Mouse (Mus musculus) forebrain, embryonic 12.5 days (tissue): ENCODE measurements around the gene 2010111I01Rik. TPM values are rescaled to one million over a fixed set of nuclear protein-coding genes. Genes with fewer than 3 reads are reported as not detected.
"Not testable (repeated sequence)": the region's sequence is repeated elsewhere in the genome, so short reads cannot be mapped to it uniquely, and the experiment has no call there.

ENCODE experiments used
- ATAC-seq: fragments of 200-750 bp; cut with Nextera tagmentation; 2 replicates; pipeline ENCODE4 v1.8.0; 2017; ENCODE audit warnings: moderate TSS enrichment; ENCODE audit not compliant: low FRiP score
- H3K27ac ChIP-seq: fragments of 300-500 bp; sonication (generic); 2 replicates; pipeline ENCODE4 v1.5.1; 2016; ENCODE audit warnings: mild to moderate bottlenecking
- H3K27me3 ChIP-seq: fragments of 300-500 bp; sonication (generic); 2 replicates; pipeline ENCODE4 v1.6.1; 2016; ENCODE audit warnings: mild to moderate bottlenecking
- H3K36me3 ChIP-seq: fragments of 300-500 bp; sonication (generic); replicated peaks from 2 replicates; pipeline ENCODE4 v1.6.1; 2016; ENCODE audit warnings: mild to moderate bottlenecking
- H3K4me1 ChIP-seq: fragments of 300-500 bp; sonication (generic); 2 replicates; pipeline ENCODE4 v1.6.1; 2016
- H3K4me2 ChIP-seq: fragments of 300-500 bp; sonication (generic); 2 replicates; pipeline ENCODE4 v1.6.1; 2016; ENCODE audit warnings: mild to moderate bottlenecking, moderate library complexity
- H3K4me3 ChIP-seq: fragments of 300-500 bp; sonication (generic); replicated peaks from 2 replicates; pipeline ENCODE4 v1.5.1; 2016; ENCODE audit warnings: mild to moderate bottlenecking
- H3K9ac ChIP-seq: fragments of 300-500 bp; sonication (generic); 2 replicates; pipeline ENCODE4 v1.6.1; 2016; ENCODE audit warnings: mild to moderate bottlenecking
- H3K9me3 ChIP-seq: fragments of 300-500 bp; sonication (generic); 2 replicates; pipeline ENCODE4 v1.6.1; 2016
- WGBS: fragments of 180-500 bp; shearing (Covaris S2); methylation state at CpG from one replicate; pipeline ENCODE4 v1.1.7; 2016; 5-methylcytosine and 5-hydroxymethylcytosine counted together
- polyA plus RNA-seq: library from polyadenylated mRNA; unstranded; fragments of >200 nt; fragmentation: Nextera tagmentation; extraction: Ambion mirVana; gene quantifications from 2 replicates; pipeline ENCODE4 v1.2.1, GENCODE M21; 2016

2010111I01Rik gene
- polyA plus RNA-seq, 1 experiment from 2014 or later = 34.3 TPM

DNA sequence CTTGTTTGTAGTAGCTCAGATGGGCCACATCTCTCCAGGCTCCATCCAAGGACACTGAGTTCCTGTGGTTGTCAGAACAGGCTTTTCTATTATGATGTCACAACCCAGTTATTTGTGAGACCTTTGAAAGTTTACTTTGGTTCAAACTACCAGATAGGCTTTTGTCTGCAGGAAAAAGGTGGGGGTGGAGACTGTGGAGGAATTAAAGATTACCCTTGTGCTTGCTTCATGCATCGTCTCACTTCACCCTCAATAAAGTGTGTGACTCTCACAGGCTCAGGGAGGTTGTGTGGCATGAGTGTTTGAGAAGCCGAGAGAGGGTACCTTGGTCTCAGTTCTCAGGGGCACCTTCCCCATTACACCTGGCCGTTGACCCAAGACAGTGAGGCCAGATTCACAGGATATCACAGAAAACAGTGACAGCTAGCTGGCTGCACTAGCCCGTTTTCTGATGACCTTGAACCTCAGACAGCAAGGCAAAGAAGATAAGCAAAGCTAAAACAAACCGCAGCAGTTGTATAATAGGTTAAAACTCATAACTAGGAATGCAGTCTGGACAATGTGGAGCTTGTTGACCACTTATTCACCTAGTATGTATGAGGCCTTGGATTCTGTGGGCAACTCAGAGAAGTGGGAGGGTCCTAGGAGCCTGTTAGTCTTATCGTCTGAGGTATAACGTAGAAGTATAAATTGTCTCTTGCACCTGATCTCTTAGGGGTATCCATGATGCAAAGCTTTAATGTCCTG is 266.4 kb downstream of the 2010111I01Rik start:
- Histone ChIP-seq H3K4me3 (no peak overlapping the region), H3K36me3 (no peaks in the 10 kb centered on the region), H3K27ac (no peak overlapping the region), H3K4me2 (no peak overlapping the region), H3K9me3 (no peaks in the 10 kb centered on the region), H3K27me3 (no peaks in the 10 kb centered on the region), H3K4me1 (peaks cover 9% of the 10 kb centered on the region; the same call in 1 of the 2 replicates), H3K9ac (no peak overlapping the region)
- no peak for ATAC-seq
- 79% methylated on average over 7 of the region's 7 CpGs for WGBS

DNA sequence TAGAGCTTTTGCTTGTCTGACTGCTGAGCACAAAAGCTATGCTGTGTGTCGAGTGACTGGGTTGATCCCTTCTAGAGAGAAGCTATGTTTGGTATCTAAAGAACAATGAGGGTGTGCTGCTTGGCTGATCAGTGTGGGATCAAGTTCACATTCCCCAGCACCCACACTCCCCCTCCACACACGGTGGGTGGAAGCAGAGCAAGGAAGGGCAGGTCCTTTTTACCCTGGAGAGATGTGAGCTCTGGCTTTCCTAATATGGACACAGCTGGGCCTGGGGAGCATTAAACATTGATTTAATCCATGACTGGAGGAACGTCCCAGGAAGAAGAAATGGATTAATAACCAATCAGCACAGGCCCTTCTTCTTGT is 267.0 kb downstream of the 2010111I01Rik start:
- H3K36me3 ChIP-seq = no peaks in the 10 kb centered on the region
- 26% methylated on average over 3 of the region's 3 CpGs for WGBS

GRCm38 (mm10) chr13:63232558-63232957 is 267.9 kb downstream of the 2010111I01Rik start:
- 71% methylated on average over 2 of the region's 2 CpGs for WGBS
- no peak overlapping the region for H3K27ac ChIP-seq
- H3K4me1 ChIP-seq = peaks cover 9% of the 10 kb centered on the region; the same call in 1 of the 2 replicates
- H3K4me3 ChIP-seq = no peak overlapping the region
- no peaks in the 10 kb centered on the region for H3K36me3 ChIP-seq
- no peak for ATAC-seq
- no peak overlapping the region for H3K4me2 ChIP-seq
- H3K27me3 ChIP-seq = no peaks in the 10 kb centered on the region
- H3K9me3 ChIP-seq = no peaks in the 10 kb centered on the region
- H3K9ac ChIP-seq = no peak overlapping the region

More for the DNA sequence above, 267.0 kb downstream of the 2010111I01Rik start:
- ATAC-seq = no peak
- Histone ChIP-seq H3K9me3 (no peaks in the 10 kb centered on the region), H3K27ac (no peak overlapping the region), H3K4me2 (no peak overlapping the region), H3K4me3 (no peak overlapping the region), H3K9ac (no peak overlapping the region), H3K4me1 (peaks cover 9% of the 10 kb centered on the region; the same call in 1 of the 2 replicates), H3K27me3 (no peaks in the 10 kb centered on the region)

- H3K27ac ChIP-seq, H3K36me3 ChIP-seq, H3K4me2 ChIP-seq, H3K27me3 ChIP-seq, ATAC-seq, H3K9me3 ChIP-seq, H3K4me3 ChIP-seq, H3K9ac ChIP-seq: not testable (repeated sequence)
- H3K4me1 ChIP-seq = peaks cover 16% of the 10 kb centered on the region
Observed at GRCm38 (mm10) chr13:63234520-63234919, 269.8 kb downstream of the 2010111I01Rik start.

- H3K4me3 ChIP-seq = no peak overlapping the region
- H3K27me3 ChIP-seq = no peaks in the 10 kb centered on the region
- no peaks in the 10 kb centered on the region for H3K36me3 ChIP-seq
- no peak overlapping the region for H3K27ac ChIP-seq
- H3K9ac ChIP-seq = no peak overlapping the region
- no peaks in the 10 kb centered on the region for H3K9me3 ChIP-seq
- WGBS = 83% methylated on average over 3 of the region's 3 CpGs
- no peak overlapping the region for H3K4me2 ChIP-seq
- ATAC-seq = no peak
- peaks cover 21% of the 10 kb centered on the region for H3K4me1 ChIP-seq
Observed at GRCm38 (mm10) chr13:63235551-63235950, 270.9 kb downstream of the 2010111I01Rik start.

DNA sequence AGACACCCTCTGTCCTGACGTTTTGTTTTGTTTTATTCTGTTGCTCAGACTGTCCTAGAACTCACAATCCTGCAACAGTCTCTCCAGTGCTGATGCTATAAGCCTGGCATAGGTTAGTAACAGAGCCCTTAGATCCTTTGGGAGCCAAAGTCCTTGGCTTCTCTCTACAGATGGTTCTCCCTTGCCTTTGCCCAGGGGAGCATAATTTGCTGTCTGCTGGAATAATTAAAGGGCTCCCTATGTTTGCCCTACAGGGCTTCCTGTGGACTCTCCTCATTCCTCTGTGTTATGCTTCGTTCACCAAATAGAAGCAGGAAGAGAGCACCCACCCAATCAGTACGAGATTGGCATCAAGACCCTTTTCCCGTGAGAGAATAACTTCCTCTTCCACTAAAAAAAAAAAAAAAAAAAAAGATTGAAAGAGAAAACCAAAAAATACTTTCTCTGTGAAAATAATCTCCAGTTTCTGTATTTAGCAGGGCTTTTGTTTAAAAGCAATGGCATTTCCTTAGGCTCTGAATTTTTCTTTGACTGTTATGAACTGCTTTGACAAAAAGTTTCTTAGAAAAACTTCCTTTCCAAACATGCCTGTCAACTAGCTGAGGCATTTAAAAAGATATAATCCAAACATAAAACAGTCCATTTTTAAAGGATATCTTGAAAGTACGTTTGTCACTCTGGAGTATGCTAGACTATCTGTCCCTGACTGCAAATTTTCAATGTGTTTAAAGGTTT is 271.6 kb downstream of the 2010111I01Rik start:
- Histone ChIP-seq H3K36me3 (no peaks in the 10 kb centered on the region), H3K27me3 (no peaks in the 10 kb centered on the region), H3K27ac (no peak overlapping the region), H3K4me2 (no peak overlapping the region), H3K9me3 (no peaks in the 10 kb centered on the region), H3K4me3 (no peak overlapping the region), H3K4me1 (peaks cover 25% of the 10 kb centered on the region), H3K9ac (no peak overlapping the region)
- ATAC-seq = no peak
- WGBS = 69% methylated on average over 5 of the region's 5 CpGs

GRCm38 (mm10) chr13:63238045-63238444 is 273.4 kb downstream of the 2010111I01Rik start:
- Histone ChIP-seq H3K4me1 (peaks cover 18% of the 10 kb centered on the region), H3K9ac (no peak overlapping the region), H3K9me3 (no peaks in the 10 kb centered on the region), H3K36me3 (no peaks in the 10 kb centered on the region), H3K27me3 (0 out of 2 replicates have a peak, but pooled peaks cover 3% of the 10 kb centered on the region), H3K27ac (no peak overlapping the region), H3K4me3 (no peak overlapping the region), H3K4me2 (no peak overlapping the region)
- ATAC-seq = no peak
- 93% methylated on average over 7 of the region's 7 CpGs for WGBS

GRCm38 (mm10) chr13:63239301-63239804 is 274.7 kb downstream of the 2010111I01Rik start:
- peak overlapping the region; percentile 51 for H3K27ac ChIP-seq
- H3K4me2 ChIP-seq = peak overlapping the region; percentile 87
- WGBS = 3% methylated on average over 11 of the region's 11 CpGs
- H3K9ac ChIP-seq = peak overlapping the region; percentile 66
- peak; percentile 71; the same call in 1 of the 2 replicates for ATAC-seq
- 0 out of 2 replicates have a peak, but pooled peaks cover 3% of the 10 kb centered on the region for H3K27me3 ChIP-seq
- H3K9me3 ChIP-seq = no peaks in the 10 kb centered on the region
- H3K4me1 ChIP-seq = peaks cover 26% of the 10 kb centered on the region
- peak overlapping the region; percentile 59 for H3K4me3 ChIP-seq
- no peaks in the 10 kb centered on the region for H3K36me3 ChIP-seq

DNA sequence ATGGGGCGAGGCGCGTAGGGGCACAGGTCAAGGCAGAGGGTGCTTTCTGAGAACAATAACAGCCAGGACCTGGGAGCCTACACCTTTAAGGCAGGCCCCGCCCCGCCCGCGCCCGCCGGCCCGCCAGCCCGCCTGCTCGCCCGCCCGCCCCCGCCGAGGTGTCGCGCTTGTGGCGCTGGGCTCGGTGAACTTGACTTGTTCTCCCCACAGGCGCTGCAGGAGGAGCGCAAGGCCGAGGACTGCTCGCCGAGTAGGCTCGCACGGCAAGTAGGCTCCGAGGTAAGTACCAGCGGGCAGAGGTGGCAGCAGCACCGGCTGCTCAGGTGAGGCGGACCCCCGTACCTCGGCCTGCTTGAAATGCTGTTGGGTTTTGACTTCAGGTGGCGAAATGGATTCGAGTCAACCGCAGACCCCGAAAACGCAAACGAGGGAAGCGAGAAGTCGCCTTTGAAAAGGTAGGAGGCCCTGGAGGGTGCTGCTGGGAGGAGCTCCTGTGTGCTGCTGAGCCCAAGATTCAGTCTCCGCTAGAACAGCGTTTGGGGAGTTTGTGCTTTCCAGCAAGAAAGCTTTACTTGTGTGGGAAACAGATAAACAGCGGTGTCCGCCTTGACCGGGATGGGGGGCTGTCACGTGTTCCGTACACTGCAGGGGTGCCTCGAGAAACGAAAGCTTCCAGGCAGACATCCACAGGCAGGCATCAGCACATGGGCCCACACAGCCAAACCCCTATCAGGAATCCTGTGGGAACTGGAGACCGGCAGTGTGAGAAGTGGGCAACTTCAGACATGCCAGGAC is 275.4 kb downstream of the 2010111I01Rik start:
- Histone ChIP-seq H3K4me3 (peak overlapping the region; percentile 59), H3K4me2 (peak overlapping the region; percentile 87), H3K4me1 (peaks cover 31% of the 10 kb centered on the region), H3K9ac (peak overlapping the region; percentile 66), H3K9me3 (no peaks in the 10 kb centered on the region), H3K27me3 (0 out of 2 replicates have a peak, but pooled peaks cover 3% of the 10 kb centered on the region), H3K27ac (peak overlapping the region; percentile 51), H3K36me3 (no peaks in the 10 kb centered on the region)
- ATAC-seq = peak; percentile 79
- WGBS = under 1% methylated on average over 51 of the region's 51 CpGs

- Histone ChIP-seq H3K27me3 (0 out of 2 replicates have a peak, but pooled peaks cover 3% of the 10 kb centered on the region), H3K27ac (no peak overlapping the region), H3K4me1 (peaks cover 35% of the 10 kb centered on the region), H3K4me2 (peak overlapping the region; percentile 87), H3K36me3 (no peaks in the 10 kb centered on the region), H3K9ac (0 out of 2 replicates have a peak overlapping the region, but pooled peaks have one; percentile 66), H3K4me3 (peak overlapping the region; percentile 59), H3K9me3 (no peaks in the 10 kb centered on the region)
- no peak for ATAC-seq
- WGBS = 56% methylated on average over 5 of the region's 5 CpGs
Observed at GRCm38 (mm10) chr13:63240835-63241234, 276.1 kb downstream of the 2010111I01Rik start.

DNA sequence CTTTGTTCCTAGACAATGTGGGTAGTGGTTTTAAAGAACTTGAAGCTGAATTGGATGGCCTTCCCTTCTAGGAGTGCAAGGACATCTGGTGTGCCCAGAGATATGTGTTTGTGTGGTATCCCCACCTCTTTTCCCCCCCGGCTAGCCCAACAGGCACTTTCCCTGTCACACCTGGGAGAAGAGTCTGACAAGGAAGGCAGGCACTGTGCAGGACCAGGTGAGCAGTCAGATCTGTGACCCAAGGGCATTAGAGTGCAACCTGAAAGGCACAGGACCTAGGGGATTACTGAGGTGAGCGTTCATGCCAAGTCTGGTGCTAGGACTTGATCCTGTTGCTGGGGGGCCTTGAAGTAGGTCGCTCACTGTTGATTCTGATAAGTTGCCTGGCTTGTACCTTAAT is 277.0 kb downstream of the 2010111I01Rik start:
- H3K4me1 ChIP-seq = peaks cover 35% of the 10 kb centered on the region

More for the DNA sequence above, 277.0 kb downstream of the 2010111I01Rik start:
- Histone ChIP-seq H3K9ac (no peak overlapping the region), H3K4me2 (no peak overlapping the region; the same call in 1 of the 2 replicates), H3K9me3 (no peaks in the 10 kb centered on the region), H3K27ac (no peak overlapping the region), H3K36me3 (no peaks in the 10 kb centered on the region), H3K4me3 (no peak overlapping the region), H3K27me3 (0 out of 2 replicates have a peak, but pooled peaks cover 3% of the 10 kb centered on the region)
- no peak for ATAC-seq
- 85% methylated on average over 3 of the region's 3 CpGs for WGBS
